Mouse (Mus musculus): ENCODE data around the gene Bcl6b. TPM values are rescaled to one million over a fixed set of nuclear protein-coding genes. Genes with fewer than 3 reads are reported as not detected.
A peak's percentile ranks its signal among the peaks of the same experiment; 100 is the strongest.

Gene Bcl6b
- 10 to 100 TPM; 20.0 to 22.3 TPM for total RNA-seq (2021)

GRCm38 (mm10) chr11:70229260-70230010 is at the start of gene Bcl6b:
Bcl6b (minus strand) TSS chr11:70229798.
- intact Hi-C loops (cut with DNase I): no loop called here
- DNase-seq (ENCODE audit: low spot score): peak; percentile 40

- no peak for DNase-seq (ENCODE audit: low spot score)
- intact Hi-C loops (cut with DNase I): no loop called here
These were observed 49.4 kb upstream of the Bcl6b start for GRCm38 (mm10) chr11:70278961-70279360.

GRCm38 (mm10) chr11:70271641-70272040 is 42.0 kb upstream of the Bcl6b start:
- no peak for DNase-seq (ENCODE audit: low spot score)
- intact Hi-C loops (cut with DNase I): no loop called here

GRCm38 (mm10) chr11:70266405-70266804 is 36.8 kb upstream of the Bcl6b start:
- DNase-seq (ENCODE audit: low spot score): peak; percentile 20
- intact Hi-C loops (cut with DNase I): no loop called here

GRCm38 (mm10) chr11:70265819-70266218 is 36.2 kb upstream of the Bcl6b start:
- no peak for DNase-seq (ENCODE audit: low spot score)
- intact Hi-C loops (cut with DNase I): no loop called here

GRCm38 (mm10) chr11:70265252-70265651 is 35.7 kb upstream of the Bcl6b start:
- no peak for DNase-seq (ENCODE audit: low spot score)
- intact Hi-C loops (cut with DNase I): no loop called here

- DNase-seq (ENCODE audit: low spot score): no peak
- intact Hi-C loops (cut with DNase I): no loop called here
These were observed 29.4 kb upstream of the Bcl6b start for GRCm38 (mm10) chr11:70259035-70259434.

GRCm38 (mm10) chr11:70254931-70255531 is 25.4 kb upstream of the Bcl6b start, which contains the start of gene Alox12:
Alox12 (minus strand) TSS chr11:70255353.
- intact Hi-C loops (cut with DNase I): loop anchor here (1.0 kb wide), 1 partner anchor 54 kb away; no protein-coding TSS in a partner anchor
- no peak for DNase-seq (ENCODE audit: low spot score)

- intact Hi-C loops (cut with DNase I): no loop called here
- no peak for DNase-seq (ENCODE audit: low spot score)
These were observed 24.7 kb upstream of the Bcl6b start for GRCm38 (mm10) chr11:70254337-70254736.

- no peak for DNase-seq (ENCODE audit: low spot score)
- intact Hi-C loops (cut with DNase I): no loop called here
These were observed 22.3 kb upstream of the Bcl6b start for GRCm38 (mm10) chr11:70251853-70252252.

GRCm38 (mm10) chr11:70250150-70250549 is 20.6 kb upstream of the Bcl6b start:
- no peak for DNase-seq (ENCODE audit: low spot score)
- intact Hi-C loops (cut with DNase I): no loop called here

GRCm38 (mm10) chr11:70247136-70247845 is 17.7 kb upstream of the Bcl6b start:
- intact Hi-C loops (cut with DNase I): no loop called here
- DNase-seq (ENCODE audit: low spot score): no peak

GRCm38 (mm10) chr11:70242591-70242990 is 13.0 kb upstream of the Bcl6b start:
- intact Hi-C loops (cut with DNase I): no loop called here
- DNase-seq (ENCODE audit: low spot score): no peak

GRCm38 (mm10) chr11:70239541-70240279 is 10.1 kb upstream of the Bcl6b start, which contains the start of the genes Gm21988 and Rnasek:
Gm21988 (minus strand) TSS chr11:70239830.
Rnasek (minus strand) TSS chr11:70239842.
- DNase-seq (ENCODE audit: low spot score): peak; percentile 72
- intact Hi-C loops (cut with DNase I): no loop called here

GRCm38 (mm10) chr11:70238591-70239440 is 9.2 kb upstream of the Bcl6b start:
- intact Hi-C loops (cut with DNase I): no loop called here
- no peak for DNase-seq (ENCODE audit: low spot score)

GRCm38 (mm10) chr11:70237457-70238167 is 8.0 kb upstream of the Bcl6b start, which contains the start of gene 0610010K14Rik:
0610010K14Rik (minus strand) TSS chr11:70237914.
- intact Hi-C loops (cut with DNase I): no loop called here
- peak; percentile 97 for DNase-seq (ENCODE audit: low spot score)

GRCm38 (mm10) chr11:70236717-70237116 is 7.1 kb upstream of the Bcl6b start:
- no peak for DNase-seq (ENCODE audit: low spot score)
- intact Hi-C loops (cut with DNase I): no loop called here

- intact Hi-C loops (cut with DNase I): no loop called here
These were observed 5.8 kb upstream of the Bcl6b start for GRCm38 (mm10) chr11:70235254-70235900.

More at GRCm38 (mm10) chr11:70235254-70235900, 5.8 kb upstream of the Bcl6b start:
- no peak for DNase-seq (ENCODE audit: low spot score)

All from heart, postnatal 25 days (tissue).